Mouse (Mus musculus) G1E (cell line): Measurements from ENCODE around the gene Clcf1.

Experiments
- CTCF ChIP-seq: IDR thresholded peaks from 2 replicates; pipeline ENCODE4 v1.5.1; 2012; ENCODE audit warnings: low read depth, low read length, inconsistent platforms, mixed read lengths
- POLR2AphosphoS5 ChIP-seq: IDR thresholded peaks from 2 replicates; pipeline ENCODE4 v1.6.1; 2012; ENCODE audit warnings: low read depth, low read length, inconsistent platforms; ENCODE audit not compliant: insufficient replicate concordance
- TAL1 ChIP-seq: conservative IDR thresholded peaks from 2 replicates; pipeline ENCODE4 v1.6.1; 2012; ENCODE audit warnings: low read depth, low read length, inconsistent platforms, mixed read lengths

DNA sequence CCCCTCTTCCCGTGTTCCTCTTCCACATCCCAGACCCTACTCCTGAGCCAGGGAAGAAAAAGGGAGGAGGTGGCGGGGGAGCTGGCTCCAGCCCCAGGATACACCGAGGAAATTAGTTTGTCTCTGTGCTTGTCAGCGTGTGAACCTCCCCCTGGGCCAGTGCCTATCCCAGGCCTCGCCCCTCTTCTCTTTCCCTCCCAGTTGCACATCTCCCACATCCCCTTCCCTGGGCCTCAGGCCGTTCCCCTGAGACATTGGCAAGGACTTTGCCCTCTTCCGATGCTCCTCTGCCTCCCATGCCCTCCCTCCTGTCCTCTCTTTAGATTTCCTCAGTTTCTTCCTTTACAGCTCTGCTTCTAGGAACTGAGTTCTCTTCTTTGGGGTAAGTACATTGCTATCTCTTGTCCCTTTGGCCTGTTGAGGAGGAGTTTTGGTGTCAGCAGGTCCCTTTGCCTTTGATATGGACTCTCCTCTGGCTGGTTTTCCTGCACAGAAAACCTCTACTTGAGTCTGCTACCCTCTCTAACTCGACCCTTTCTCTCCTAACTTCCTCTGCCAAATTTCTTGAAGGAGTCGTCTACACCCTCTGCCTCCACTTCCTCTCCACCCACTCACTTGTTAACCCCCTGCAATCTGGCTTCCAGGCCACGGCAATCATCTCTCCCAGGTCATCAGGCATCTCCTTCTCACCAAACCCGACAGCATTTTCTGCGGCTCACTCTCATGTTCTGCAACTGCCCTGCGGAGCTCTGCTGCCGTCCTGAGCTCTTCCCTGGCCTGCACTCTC, 7.1 kb downstream of the Clcf1 start:
- TF ChIP-seq CTCF: no peak
- no peak for TF ChIP-seq POLR2AphosphoS5
- no peak for TF ChIP-seq TAL1
